Mouse (Mus musculus) gastrocnemius, adult 2 months (tissue): ENCODE measurements around the gene Map4k2. TPM values are rescaled to one million over a fixed set of nuclear protein-coding genes. Genes with fewer than 3 reads are reported as not detected.

Experiments
- DNase-seq: peaks from one replicate; pipeline ENCODE4 v3.0.0; 2022
- H3K27ac ChIP-seq: fragments of 200-600 bp; 2 replicates; pipeline ENCODE4 v1.8.1; 2022; ENCODE audit warnings: mild to moderate bottlenecking
- H3K4me3 ChIP-seq: fragments of 200-600 bp; 2 replicates; pipeline ENCODE4 v1.8.1; 2022; ENCODE audit warnings: mild to moderate bottlenecking, moderate library complexity
- CTCF ChIP-seq: fragments of 200-600 bp; IDR thresholded peaks from 2 replicates; pipeline ENCODE4 v1.8.1; 2022; ENCODE audit warnings: antibody characterized with exemption, mild to moderate bottlenecking, moderate library complexity
- intact Hi-C: fragments of 180-260 bp; cut with DNase I; formaldehyde crosslinking; loops from one replicate; pipeline ENCODE4 v1.15.1; 2025
- long read RNA-seq, 2 experiments: library from polyadenylated mRNA; stranded (forward); transcript quantifications; one replicate each; pipeline ENCODE4 v2.0.0; 2021
- total RNA-seq, 2 experiments: library from RNA; stranded (reverse); gene quantifications; 2 replicates each; pipeline ENCODE4 v1.2.3; 2021

The Map4k2 gene
- total RNA-seq = 10 to 100 TPM; 13.1 to 14.2 TPM
- long read RNA-seq, experiment 1, full-length matches to known transcripts = 2 of 7 reads
- long read RNA-seq, experiment 1, partial matches to known transcripts = 2 of 7 reads
- long read RNA-seq, experiment 1, other reads (novel, unspliced or antisense) = 3 of 7 reads
- long read RNA-seq, experiment 2, full-length matches to known transcripts = 3 of 3 reads
- long read RNA-seq, experiment 2, partial matches to known transcripts = 0 of 3 reads
- long read RNA-seq, experiment 2, other reads (novel, unspliced or antisense) = 0 of 3 reads

DNA sequence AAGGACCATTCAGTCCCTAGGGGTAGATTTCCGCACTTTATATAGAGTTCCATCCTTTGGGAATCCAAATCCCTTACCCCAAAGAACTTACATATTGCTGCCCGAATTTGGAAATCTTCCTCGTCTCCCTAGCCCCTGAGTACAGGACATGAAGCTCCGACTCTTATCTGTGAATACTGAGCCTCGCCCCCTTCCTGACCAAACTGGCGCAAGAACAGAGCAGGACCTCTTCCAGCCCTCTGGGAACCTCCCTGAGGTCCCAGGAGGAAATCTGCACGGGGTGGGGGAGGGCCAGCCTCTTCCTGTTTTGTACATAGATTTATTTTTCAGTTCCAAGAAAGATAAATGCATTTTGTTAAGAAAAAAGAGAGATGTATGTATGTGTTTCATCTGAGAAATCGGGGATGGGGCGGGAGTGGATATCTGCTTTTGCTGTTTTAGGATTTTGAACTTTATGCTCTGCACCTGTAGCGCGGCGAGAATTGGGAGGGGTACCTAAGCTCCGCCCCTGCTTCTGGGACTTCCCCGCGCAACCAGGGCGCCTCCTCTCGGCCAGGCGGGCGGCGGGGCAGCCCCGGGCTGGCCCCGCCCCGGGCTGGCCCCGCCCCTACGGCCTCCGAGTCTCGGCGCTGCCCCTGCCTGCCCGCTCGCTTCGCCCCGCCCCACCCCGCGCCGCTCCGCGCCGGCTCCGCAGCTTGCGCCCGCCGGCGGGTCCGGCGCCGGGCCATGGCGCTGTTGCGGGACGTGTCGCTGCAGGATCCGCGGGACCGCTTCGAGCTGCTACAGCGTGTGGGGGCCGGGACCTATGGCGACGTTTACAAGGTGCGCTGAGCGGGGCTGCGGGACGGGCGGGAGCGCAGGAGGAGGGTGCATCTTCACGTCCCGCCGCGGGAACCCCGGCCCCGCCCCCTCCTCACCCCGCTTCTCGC is at the start of gene Map4k2:
TSS of gene Map4k2 (plus strand) at position 612 of the 929 bp plus-strand sequence.
- Histone ChIP-seq H3K27ac (peak within 1 kb of the TSS; percentile 89), H3K4me3 (peak within 1 kb of the TSS; percentile 94)
- TF ChIP-seq CTCF = peak; percentile 51
- intact Hi-C loops = no loop called here
- DNase-seq = peak; percentile 95

DNA sequence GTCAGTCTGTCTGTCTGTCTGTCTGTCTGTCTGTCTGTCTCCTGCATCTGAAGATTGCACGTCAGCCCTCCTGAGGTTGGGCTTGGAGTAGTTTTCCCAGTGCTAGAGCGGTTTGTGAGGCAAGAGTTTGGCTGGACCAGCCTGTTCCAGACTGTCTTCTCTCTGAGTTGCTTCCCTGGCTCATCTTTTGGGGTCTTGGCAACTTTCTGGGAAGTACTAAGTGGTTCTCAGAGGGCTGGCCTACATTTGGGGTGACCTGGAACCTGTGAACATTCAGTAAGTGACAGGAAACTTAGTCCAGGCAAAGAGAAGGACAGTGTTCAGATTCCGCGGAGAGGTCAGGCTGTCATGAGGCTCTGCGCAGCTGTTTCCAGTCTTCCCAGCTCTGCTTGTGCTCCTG is 48.7 kb upstream of the Map4k2 start:
- TF ChIP-seq CTCF = no peak
- peak overlapping the region; percentile 88 for H3K27ac ChIP-seq
- intact Hi-C loops = no loop called here
- peak overlapping the region; percentile 50 for H3K4me3 ChIP-seq
- no peak for DNase-seq

GRCm38 (mm10) chr19:6294301-6294700 is 46.6 kb upstream of the Map4k2 start:
- intact Hi-C loops = no loop called here
- Histone ChIP-seq H3K27ac (peak overlapping the region; percentile 39), H3K4me3 (no peak overlapping the region)
- TF ChIP-seq CTCF = no peak
- no peak for DNase-seq

DNA sequence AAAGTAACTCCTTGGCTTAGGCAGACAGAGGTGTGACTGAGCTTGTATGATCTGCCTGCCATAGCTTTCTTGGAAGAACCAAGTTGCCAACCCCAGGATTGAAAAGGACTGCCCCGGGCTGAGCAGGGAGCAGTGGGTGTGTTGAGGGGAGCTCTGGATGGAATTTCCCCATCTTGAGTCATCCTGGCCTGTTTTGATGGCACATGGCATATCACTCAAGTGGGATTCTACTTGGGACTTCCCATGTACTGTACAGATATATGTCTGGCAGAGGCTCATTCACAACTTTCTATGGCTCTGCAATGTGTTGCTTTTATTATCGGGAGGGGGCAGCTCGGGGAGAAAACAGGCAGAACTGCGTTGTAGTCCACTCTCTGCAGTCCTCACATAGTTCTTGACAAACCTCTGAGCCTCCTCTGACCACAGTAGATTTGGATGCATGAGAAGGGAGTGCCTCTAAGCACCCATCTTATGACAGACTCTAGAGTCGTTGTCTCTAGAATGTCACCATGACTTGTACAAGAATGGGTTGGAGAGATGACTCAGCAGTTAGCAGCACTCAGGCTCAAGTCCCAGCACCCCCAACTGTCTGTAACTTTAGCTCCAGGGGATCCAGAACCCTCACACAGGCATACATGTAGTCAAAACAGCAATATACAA is 44.3 kb upstream of the Map4k2 start:
- no peak for TF ChIP-seq CTCF
- H3K4me3 ChIP-seq = no peak overlapping the region
- peak overlapping the region; percentile 92 for H3K27ac ChIP-seq
- no peak for DNase-seq
- intact Hi-C loops = no loop called here

DNA sequence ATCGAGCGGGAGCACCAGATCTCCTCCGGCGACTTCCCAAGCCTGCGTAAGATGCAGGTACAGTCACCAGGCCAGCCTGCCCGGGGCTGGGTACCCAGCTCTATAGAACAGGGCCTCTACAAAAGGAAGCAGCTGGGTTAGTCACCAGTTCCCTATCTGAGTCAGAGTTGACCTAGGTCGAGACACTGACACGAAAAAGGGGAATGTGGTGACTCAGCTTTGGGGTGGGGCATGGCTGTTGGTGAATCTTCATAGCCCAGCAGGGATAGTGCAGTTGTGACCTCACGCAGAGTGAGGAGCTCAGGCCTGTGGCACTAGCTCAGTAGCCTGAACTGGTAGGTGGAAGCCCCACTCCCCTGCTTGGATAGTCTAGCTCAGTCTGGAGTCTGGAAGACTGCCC is 43.3 kb upstream of the Map4k2 start:
- peak; percentile 78 for DNase-seq
- intact Hi-C loops = no loop called here
- H3K4me3 ChIP-seq = peak overlapping the region; percentile 24
- no peak for TF ChIP-seq CTCF
- peak overlapping the region; percentile 92 for H3K27ac ChIP-seq

DNA sequence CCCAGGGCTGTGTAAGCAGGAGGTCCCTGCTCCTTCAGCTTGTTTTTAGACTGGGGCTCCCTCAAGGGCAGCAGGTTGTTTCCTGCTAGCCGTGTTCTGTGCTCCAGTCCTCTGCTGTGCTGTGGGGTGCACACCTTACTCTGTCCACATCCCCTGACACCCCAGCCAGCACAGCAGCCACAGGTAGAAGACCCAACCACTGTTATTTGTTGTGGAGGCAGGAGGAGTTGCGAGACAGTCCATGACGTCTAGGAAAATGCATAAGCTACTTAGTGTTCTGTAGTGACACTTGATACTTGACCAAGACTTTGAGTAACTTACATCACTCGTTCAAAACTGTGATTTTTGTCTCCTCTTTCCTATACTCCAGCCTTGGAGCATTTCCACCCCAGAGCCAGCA is 41.9 kb upstream of the Map4k2 start:
- no peak for TF ChIP-seq CTCF
- Histone ChIP-seq H3K27ac (peak overlapping the region; percentile 92), H3K4me3 (peak overlapping the region; percentile 45; the same call in 1 of the 2 replicates)
- intact Hi-C loops = no loop called here
- DNase-seq = no peak

DNA sequence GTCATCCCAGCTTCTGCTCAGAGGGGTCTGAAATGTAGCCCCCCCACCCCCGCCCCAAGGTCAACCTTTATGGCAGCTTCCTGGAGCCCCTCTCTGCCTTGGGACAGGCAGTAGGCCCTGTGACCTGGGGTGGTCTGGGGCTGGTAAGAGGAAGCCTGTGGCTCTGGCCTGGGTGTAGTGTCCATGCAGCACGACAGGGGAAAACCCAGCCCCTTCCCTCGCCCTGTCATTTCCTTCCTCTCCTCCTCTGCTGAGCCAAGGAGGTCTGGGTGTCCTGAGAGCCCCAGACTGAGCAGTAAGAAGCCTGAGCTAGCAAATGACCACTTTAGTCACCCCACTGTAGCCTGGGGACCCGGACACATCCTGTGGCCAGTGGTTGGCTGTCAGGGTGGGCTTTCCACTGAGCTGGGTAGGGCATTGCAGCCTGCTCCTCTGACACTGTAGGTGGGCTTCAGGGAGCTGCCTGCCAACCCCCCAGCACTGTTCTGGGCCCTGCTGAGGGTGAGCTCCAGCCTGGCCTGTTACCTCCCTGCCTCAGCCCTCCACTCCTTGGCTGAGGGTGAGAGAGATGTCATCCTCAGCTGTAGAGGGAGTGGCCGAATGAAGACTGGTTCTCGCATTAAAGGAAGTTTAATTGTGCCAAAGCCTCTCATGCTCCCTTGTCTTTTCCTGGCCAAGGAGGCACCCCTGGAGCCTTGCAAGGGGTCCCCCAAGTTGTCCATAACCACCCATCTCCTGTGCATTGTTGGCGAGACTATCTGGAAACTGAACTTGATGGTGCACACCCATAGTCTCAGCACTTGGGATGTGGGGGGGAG is 41.3 kb upstream of the Map4k2 start:
- intact Hi-C loops = no loop called here
- peak overlapping the region; percentile 45 for H3K4me3 ChIP-seq
- peak overlapping the region; percentile 92 for H3K27ac ChIP-seq
- no peak for TF ChIP-seq CTCF
- DNase-seq = peak; percentile 53

- H3K27ac ChIP-seq = peak overlapping the region; percentile 92
- TF ChIP-seq CTCF = no peak
- DNase-seq = peak; percentile 56
- peak overlapping the region; percentile 45 for H3K4me3 ChIP-seq
- intact Hi-C loops = no loop called here
These were observed 40.5 kb upstream of the Map4k2 start for GRCm38 (mm10) chr19:6300402-6300841.

GRCm38 (mm10) chr19:6302114-6302513 is 38.8 kb upstream of the Map4k2 start:
- intact Hi-C loops = no loop called here
- TF ChIP-seq CTCF = no peak
- Histone ChIP-seq H3K4me3 (no peak overlapping the region), H3K27ac (peak overlapping the region; percentile 92)
- DNase-seq = no peak

- H3K27ac ChIP-seq = peak overlapping the region; percentile 92
- DNase-seq = peak; percentile 75
- TF ChIP-seq CTCF = peak; percentile 5; the same call in 1 of the 2 replicates
- intact Hi-C loops = no loop called here
- peak overlapping the region; percentile 32; the same call in 1 of the 2 replicates for H3K4me3 ChIP-seq
These were observed 38.4 kb upstream of the Map4k2 start for GRCm38 (mm10) chr19:6302522-6302921.

DNA sequence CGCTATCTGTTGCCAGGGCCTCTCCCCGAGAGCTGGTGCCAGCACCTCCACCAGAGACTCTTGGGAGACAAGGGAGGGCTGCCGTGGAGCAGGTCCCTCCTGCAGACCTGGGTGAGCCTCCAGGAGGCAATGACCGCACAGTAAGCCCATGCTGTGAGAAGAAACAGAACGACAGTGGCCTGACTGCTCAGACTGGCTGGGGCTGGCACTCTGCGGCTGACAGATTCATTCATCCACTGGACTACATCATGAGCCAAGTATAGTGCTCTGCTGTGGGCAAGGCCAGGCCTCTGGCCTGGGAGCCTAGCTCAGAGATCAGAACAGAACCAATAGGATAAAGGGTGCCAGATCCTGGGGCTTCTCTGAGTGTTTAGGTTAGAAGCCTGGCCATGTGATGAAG is 37.1 kb upstream of the Map4k2 start:
- no peak for DNase-seq
- H3K27ac ChIP-seq = peak overlapping the region; percentile 92
- no peak for TF ChIP-seq CTCF
- peak overlapping the region; percentile 32; the same call in 1 of the 2 replicates for H3K4me3 ChIP-seq
- intact Hi-C loops = loop anchor here (1.0 to 2.0 kb wide), 2 partner anchors 27 to 36 kb away; partner anchors contain the start of gene Ehd1
